Mouse (Mus musculus) 416B (cell line): ENCODE measurements around the gene 2900092C05Rik.

Experiments used
- DNase-seq: peaks from one replicate; pipeline ENCODE4 v3.0.0; 2011; ENCODE audit warnings: low read depth

2900092C05Rik gene

GRCm38 (mm10) chr7:12512217-12512616 is at the start of gene 2900092C05Rik:
TSS of gene 2900092C05Rik (plus strand) at chr7:12512517.
- no peak for DNase-seq

GRCm38 (mm10) chr7:12478158-12479008 is 33.9 kb upstream of the 2900092C05Rik start, which contains the start of gene Zfp606:
TSS of gene Zfp606 (plus strand) at chr7:12478293.
- peak; percentile 93 for DNase-seq

- DNase-seq: peak; percentile 33
These were observed 33.3 kb upstream of the 2900092C05Rik start for GRCm38 (mm10) chr7:12479009-12479346.

- no peak for DNase-seq
These were observed 32.8 kb upstream of the 2900092C05Rik start for GRCm38 (mm10) chr7:12479525-12479924.

- DNase-seq: no peak
These were observed 28.5 kb upstream of the 2900092C05Rik start for GRCm38 (mm10) chr7:12483771-12484170.

- DNase-seq: peak; percentile 38
These were observed 26.4 kb upstream of the 2900092C05Rik start for GRCm38 (mm10) chr7:12485956-12486355.

GRCm38 (mm10) chr7:12486691-12487090 is 25.6 kb upstream of the 2900092C05Rik start:
- no peak for DNase-seq

GRCm38 (mm10) chr7:12510913-12511312 is 1.4 kb upstream of the 2900092C05Rik start:
- DNase-seq: no peak
